Mouse (Mus musculus) T-helper 2 cell (primary cell): ENCODE results near the gene Wipi2.

Experiments used
- in situ Hi-C: fragments of 300-600 bp; cut with MboI, MseI; formaldehyde crosslinking; loops from one replicate; pipeline ENCODE4 v1.15.1; 2025; ENCODE audit warnings: high pct_unique_total_duplicates

Wipi2 gene

GRCm38 (mm10) chr5:142692248-142692647 lies 64.8 kb downstream of the Wipi2 start, which contains the start of gene Slc29a4:
Gene Slc29a4 (plus strand): TSS chr5:142692512.
- in situ Hi-C loops: no loop called here

GRCm38 (mm10) chr5:142692971-142693737 lies 65.7 kb downstream of the Wipi2 start:
- in situ Hi-C loops: no loop called here

- in situ Hi-C loops: no loop called here
Measured at GRCm38 (mm10) chr5:142693738-142694430, 66.4 kb downstream of the Wipi2 start.

GRCm38 (mm10) chr5:142694627-142695340 lies 67.3 kb downstream of the Wipi2 start:
- in situ Hi-C loops: no loop called here

GRCm38 (mm10) chr5:142696258-142696657 lies 68.8 kb downstream of the Wipi2 start:
- in situ Hi-C loops: no loop called here

GRCm38 (mm10) chr5:142696865-142697264 lies 69.4 kb downstream of the Wipi2 start:
- in situ Hi-C loops: no loop called here

GRCm38 (mm10) chr5:142697742-142698141 lies 70.2 kb downstream of the Wipi2 start:
- in situ Hi-C loops: no loop called here

GRCm38 (mm10) chr5:142700842-142701589 lies 73.5 kb downstream of the Wipi2 start:
- in situ Hi-C loops: no loop called here

- in situ Hi-C loops: no loop called here
Measured at GRCm38 (mm10) chr5:142701651-142702510, 74.4 kb downstream of the Wipi2 start.

GRCm38 (mm10) chr5:142702511-142703138 lies 75.1 kb downstream of the Wipi2 start:
- in situ Hi-C loops: no loop called here

GRCm38 (mm10) chr5:142703569-142703968 lies 76.1 kb downstream of the Wipi2 start:
- in situ Hi-C loops: no loop called here

- in situ Hi-C loops: no loop called here
Measured at GRCm38 (mm10) chr5:142707709-142708108, 80.2 kb downstream of the Wipi2 start.

GRCm38 (mm10) chr5:142709436-142709835 lies 81.9 kb downstream of the Wipi2 start:
- in situ Hi-C loops: no loop called here

- in situ Hi-C loops: no loop called here
Measured at GRCm38 (mm10) chr5:142712373-142712772, 84.9 kb downstream of the Wipi2 start.

- in situ Hi-C loops: no loop called here
Measured at GRCm38 (mm10) chr5:142713966-142714365, 86.5 kb downstream of the Wipi2 start.

GRCm38 (mm10) chr5:142715059-142715458 lies 87.6 kb downstream of the Wipi2 start:
- in situ Hi-C loops: no loop called here

GRCm38 (mm10) chr5:142716056-142716455 lies 88.6 kb downstream of the Wipi2 start:
- in situ Hi-C loops: no loop called here

GRCm38 (mm10) chr5:142718037-142718436 lies 90.5 kb downstream of the Wipi2 start:
- in situ Hi-C loops: no loop called here

- in situ Hi-C loops: no loop called here
Measured at GRCm38 (mm10) chr5:142718486-142718885, 91.0 kb downstream of the Wipi2 start.

- in situ Hi-C loops: no loop called here
Measured at GRCm38 (mm10) chr5:142719897-142720296, 92.4 kb downstream of the Wipi2 start.
